Mouse (Mus musculus) stomach, embryonic 14.5 days (tissue): ENCODE measurements around the gene Rab11b. TPM values are rescaled to one million over a fixed set of nuclear protein-coding genes. Genes with fewer than 3 reads are reported as not detected.

Source experiments
- ATAC-seq: fragments of 200-750 bp; cut with Nextera tagmentation; 2 replicates; pipeline ENCODE4 v1.8.0; 2017; ENCODE audit warnings: low read depth, moderate TSS enrichment; ENCODE audit not compliant: insufficient number of reproducible peaks, insufficient read depth, low FRiP score
- H3K27ac ChIP-seq: fragments of 300-500 bp; sonication (generic); 2 replicates; pipeline ENCODE4 v1.5.1; 2014; ENCODE audit warnings: mild to moderate bottlenecking, low read length, moderate library complexity, mixed read lengths
- H3K27me3 ChIP-seq: fragments of 300-500 bp; sonication (generic); 2 replicates; pipeline ENCODE4 v1.6.1; 2014; ENCODE audit warnings: low read length, control low read depth, mixed read lengths; ENCODE audit not compliant: control insufficient read depth, insufficient read depth
- H3K36me3 ChIP-seq: fragments of 300-500 bp; sonication (generic); 2 replicates; pipeline ENCODE4 v1.6.1; 2014; ENCODE audit warnings: mild to moderate bottlenecking, control low read depth, low read length, moderate library complexity, mixed read lengths; ENCODE audit not compliant: control insufficient read depth, insufficient read depth
- H3K4me1 ChIP-seq: fragments of 300-500 bp; sonication (generic); 2 replicates; pipeline ENCODE4 v1.6.1; 2014; ENCODE audit warnings: low read length, control low read depth, mixed read lengths; ENCODE audit not compliant: control insufficient read depth, insufficient read depth
- H3K4me2 ChIP-seq: fragments of 300-500 bp; sonication (generic); replicated peaks from 2 replicates; pipeline ENCODE4 v1.6.1; 2014; ENCODE audit warnings: low read depth, low read length, control low read depth
- H3K4me3 ChIP-seq: fragments of 300-500 bp; sonication (generic); 2 replicates; pipeline ENCODE4 v1.5.1; 2014; ENCODE audit warnings: low read depth, low read length, control low read depth
- H3K9ac ChIP-seq: fragments of 300-500 bp; sonication (generic); replicated peaks from 2 replicates; pipeline ENCODE4 v1.6.1; 2014; ENCODE audit warnings: low read depth, mild to moderate bottlenecking, control low read depth, low read length, moderate library complexity, mixed read lengths
- H3K9me3 ChIP-seq: fragments of 300-500 bp; sonication (generic); 2 replicates; pipeline ENCODE4 v1.6.1; 2016; ENCODE audit warnings: low read depth, low read length, control low read depth; ENCODE audit not compliant: control insufficient read depth
- WGBS: fragments of 180-500 bp; shearing (Covaris S2); extraction: QIAGEN DNeasy Blood & Tissue Kit; methylation state at CpG from one replicate; pipeline ENCODE4 v1.1.7; 2014; 5-methylcytosine and 5-hydroxymethylcytosine counted together
- polyA plus RNA-seq: library from polyadenylated mRNA; unstranded; fragments of >200 nt; fragmentation: Nextera tagmentation; extraction: Ambion mirVana; gene quantifications from 2 replicates; pipeline ENCODE4 v1.2.1, GENCODE M21; 2014

Rab11b gene
- polyA plus RNA-seq, 1 experiment from 2014 or later: 296 TPM

DNA sequence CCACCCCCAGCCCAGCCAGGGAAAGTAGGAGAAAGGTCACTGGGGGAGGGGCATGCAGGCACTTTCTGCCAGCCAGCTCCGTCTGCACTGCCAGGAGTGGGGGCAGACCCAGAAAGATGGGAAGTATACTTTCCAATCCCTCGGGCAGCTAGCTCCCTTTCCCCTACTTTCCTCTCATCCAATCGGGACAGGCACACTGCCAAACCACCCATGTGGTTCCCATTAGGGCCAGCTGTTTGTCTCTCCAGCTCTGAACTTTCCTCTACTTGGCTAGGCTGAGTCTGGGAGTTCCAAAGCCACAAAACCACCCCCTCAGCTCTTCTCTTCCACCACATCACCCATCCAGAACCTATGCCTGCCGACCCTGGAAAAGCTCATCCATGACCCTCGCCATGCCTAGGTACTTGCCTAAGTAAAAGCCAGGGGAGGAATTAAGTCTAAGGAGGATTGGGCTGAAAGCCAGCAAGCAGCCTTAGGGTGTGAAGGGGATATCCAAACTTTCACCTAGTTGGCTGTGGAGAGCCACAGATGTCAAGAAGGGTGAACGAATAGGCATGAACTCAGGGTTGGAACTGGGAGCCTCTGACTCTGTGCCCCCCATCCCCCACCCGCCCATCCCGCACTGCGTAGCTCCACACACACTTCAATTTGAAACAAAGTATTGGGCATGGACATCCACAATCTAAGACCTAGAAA lies 19.1 kb upstream of the Rab11b start:
- WGBS: 29% methylated on average over 9 of the region's 9 CpGs
- Histone ChIP-seq H3K36me3 (peaks cover 8% of the 10 kb centered on the region; the same call in 1 of the 2 replicates), H3K9ac (no peak overlapping the region), H3K4me2 (peak overlapping the region; percentile 89), H3K27ac (peak overlapping the region; percentile 89), H3K4me1 (peaks cover 38% of the 10 kb centered on the region), H3K27me3 (no peaks in the 10 kb centered on the region), H3K4me3 (peak overlapping the region; percentile 42; the same call in 1 of the 2 replicates), H3K9me3 (no peaks in the 10 kb centered on the region)
- peak; percentile 75; the same call in 1 of the 2 replicates for ATAC-seq

DNA sequence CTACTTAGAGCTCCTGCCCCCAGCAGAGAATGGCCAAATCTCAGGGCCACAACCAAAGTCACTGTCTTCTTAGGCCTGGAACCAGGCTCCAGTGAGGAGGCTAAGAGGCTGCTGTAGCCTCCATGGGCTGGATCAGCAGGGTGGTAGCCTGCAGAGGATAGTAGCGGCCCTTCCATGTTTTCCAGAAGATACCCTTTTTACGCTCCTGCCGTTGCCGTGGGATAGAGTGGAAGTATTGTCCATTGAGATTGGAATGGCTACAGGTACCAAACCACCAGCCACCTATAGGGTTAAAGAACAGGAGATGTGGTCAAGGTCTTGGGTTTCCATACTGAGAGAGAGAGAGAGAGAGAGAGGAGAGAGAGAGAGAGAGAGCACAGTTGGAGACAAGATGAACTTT lies 15.0 kb upstream of the Rab11b start:
- no peak overlapping the region for H3K4me2 ChIP-seq
- H3K36me3 ChIP-seq: peaks cover 8% of the 10 kb centered on the region; the same call in 1 of the 2 replicates
- ATAC-seq: no peak
- H3K27ac ChIP-seq: no peak overlapping the region
- no peaks in the 10 kb centered on the region for H3K9me3 ChIP-seq
- no peak overlapping the region for H3K4me3 ChIP-seq
- 97% methylated on average over 4 of the region's 4 CpGs for whole genome bisulfite sequencing
- H3K27me3 ChIP-seq: no peaks in the 10 kb centered on the region
- peaks cover 15% of the 10 kb centered on the region for H3K4me1 ChIP-seq
- H3K9ac ChIP-seq: no peak overlapping the region

DNA sequence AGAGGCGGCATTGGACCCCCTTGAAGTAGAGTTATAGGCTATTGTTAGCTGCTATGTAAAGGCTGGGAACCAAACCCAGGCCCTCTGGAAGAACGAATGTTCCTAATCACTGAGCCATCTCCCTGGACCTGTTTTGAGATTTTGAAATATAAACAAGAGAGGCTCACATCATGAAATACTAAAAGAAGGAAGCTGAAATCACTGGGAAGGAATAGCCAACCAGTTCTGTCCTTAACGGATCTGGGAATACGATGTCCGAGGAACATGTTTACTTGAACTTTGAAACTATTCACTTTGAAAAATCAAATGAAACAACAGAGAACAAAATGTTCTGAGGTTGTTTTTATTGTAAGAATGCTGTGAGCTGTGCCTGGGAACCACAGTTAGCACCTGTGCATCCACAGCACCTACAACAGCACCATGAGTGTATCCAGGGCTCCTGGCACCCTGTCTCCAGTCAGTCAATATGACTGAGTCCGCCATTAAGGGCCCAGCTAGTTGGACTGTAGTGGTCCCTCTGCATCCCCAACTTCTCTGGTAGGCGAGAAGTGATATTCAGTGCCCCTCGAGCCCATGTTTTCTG lies 14.3 kb upstream of the Rab11b start:
- 87% methylated on average over 8 of the region's 8 CpGs for WGBS
- Histone ChIP-seq H3K27ac (no peak overlapping the region), H3K4me3 (no peak overlapping the region), H3K9me3 (no peaks in the 10 kb centered on the region), H3K36me3 (peaks cover 8% of the 10 kb centered on the region; the same call in 1 of the 2 replicates), H3K27me3 (no peaks in the 10 kb centered on the region), H3K9ac (no peak overlapping the region), H3K4me1 (peaks cover 8% of the 10 kb centered on the region), H3K4me2 (no peak overlapping the region)
- no peak for ATAC-seq

DNA sequence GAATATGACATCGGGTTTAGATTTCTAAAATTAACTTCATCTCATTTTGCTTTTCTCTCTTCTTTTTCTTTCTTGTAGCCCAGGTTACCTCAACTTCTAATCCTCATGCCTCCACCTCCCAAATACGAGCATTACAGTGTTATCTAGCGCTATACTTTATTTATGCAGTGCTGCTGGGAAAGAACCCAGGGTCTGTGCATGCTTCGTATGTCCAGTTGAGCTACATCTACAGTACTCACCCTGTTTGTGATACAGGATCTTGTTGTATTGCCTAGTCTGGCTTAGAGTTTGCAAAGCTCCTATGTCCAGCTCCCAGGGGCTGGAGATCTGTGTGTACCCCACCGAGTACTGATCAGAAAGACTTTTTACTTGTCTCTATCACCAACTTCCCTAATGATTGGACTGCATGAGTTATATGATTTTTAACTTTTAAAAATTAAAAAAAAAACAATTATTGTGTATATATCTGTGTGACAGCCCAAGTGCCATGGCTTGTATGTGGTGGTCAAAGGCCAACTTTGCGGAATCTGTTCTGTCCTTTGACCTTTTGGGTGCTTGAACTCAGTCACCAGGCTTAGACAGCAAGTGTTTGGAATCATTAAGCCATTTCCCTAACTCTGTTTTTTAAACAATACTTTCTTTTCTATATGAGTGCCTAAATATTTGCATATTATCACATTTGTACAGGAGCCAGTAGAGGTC lies 13.7 kb upstream of the Rab11b start:
- Histone ChIP-seq H3K9ac (no peak overlapping the region), H3K4me3 (no peak overlapping the region), H3K27ac (no peak overlapping the region), H3K4me1 (peaks cover 5% of the 10 kb centered on the region; the same call in 1 of the 2 replicates), H3K4me2 (no peak overlapping the region), H3K27me3 (no peaks in the 10 kb centered on the region), H3K9me3 (no peaks in the 10 kb centered on the region), H3K36me3 (peaks cover 8% of the 10 kb centered on the region; the same call in 1 of the 2 replicates)
- 87% methylated on average over 6 of the region's 6 CpGs for WGBS
- ATAC-seq: no peak

- H3K27ac ChIP-seq: no peak overlapping the region
- no peaks in the 10 kb centered on the region for H3K27me3 ChIP-seq
- H3K4me2 ChIP-seq: no peak overlapping the region
- no peaks in the 10 kb centered on the region for H3K4me1 ChIP-seq
- no peak overlapping the region for H3K9ac ChIP-seq
- WGBS: 74% methylated on average over 6 of the region's 6 CpGs
- no peaks in the 10 kb centered on the region for H3K9me3 ChIP-seq
- peaks cover 8% of the 10 kb centered on the region; the same call in 1 of the 2 replicates for H3K36me3 ChIP-seq
- no peak overlapping the region for H3K4me3 ChIP-seq
- no peak for ATAC-seq
Observed at GRCm38 (mm10) chr17:33773426-33773825, 13.1 kb upstream of the Rab11b start.

DNA sequence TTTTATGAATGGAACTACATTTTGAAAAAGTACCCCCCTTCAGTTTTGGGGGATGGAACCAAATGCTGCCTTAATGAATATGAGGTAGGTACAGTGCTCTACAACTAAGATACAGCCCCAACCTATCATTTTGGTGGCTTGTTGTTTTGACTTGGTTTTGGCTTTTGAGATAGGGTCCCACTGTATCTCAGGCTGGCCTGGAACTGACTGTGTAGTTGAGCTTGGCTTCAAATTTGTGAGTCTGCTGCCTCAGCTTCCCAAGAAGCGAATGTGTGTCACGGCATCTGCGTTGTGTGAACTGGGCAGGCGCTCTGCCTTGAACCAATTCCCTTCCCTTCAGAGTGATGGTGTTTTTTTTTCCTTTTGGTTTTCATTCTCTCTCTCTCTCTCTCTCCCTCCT lies 11.3 kb upstream of the Rab11b start:
- no peaks in the 10 kb centered on the region for H3K4me1 ChIP-seq
- H3K4me2 ChIP-seq: no peak overlapping the region
- no peaks in the 10 kb centered on the region for H3K9me3 ChIP-seq
- H3K9ac ChIP-seq: no peak overlapping the region
- ATAC-seq: no peak
- H3K27me3 ChIP-seq: no peaks in the 10 kb centered on the region
- WGBS: 89% methylated on average over 4 of the region's 4 CpGs
- peaks cover 1% of the 10 kb centered on the region; the same call in 1 of the 2 replicates for H3K36me3 ChIP-seq
- H3K27ac ChIP-seq: no peak overlapping the region
- no peak overlapping the region for H3K4me3 ChIP-seq

DNA sequence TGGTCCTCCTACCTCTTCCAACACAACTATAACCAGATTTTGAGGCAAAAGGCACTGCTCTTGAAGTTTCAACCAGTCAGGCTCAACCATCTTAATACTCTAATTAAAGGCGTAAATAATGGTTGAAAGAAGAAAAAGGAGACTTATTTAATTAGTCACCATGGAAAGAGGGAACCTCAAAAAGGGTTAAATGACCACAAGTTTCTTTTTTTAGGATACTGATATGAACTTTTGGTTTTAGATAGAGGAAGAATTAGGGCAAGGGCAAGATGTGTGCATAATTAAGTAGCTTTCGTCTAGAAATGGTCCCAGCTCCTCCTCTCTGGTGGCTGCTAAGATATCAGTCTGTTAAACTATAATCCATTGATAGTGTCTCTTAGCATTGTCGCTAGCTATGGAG lies 6.1 kb upstream of the Rab11b start:
- H3K9ac ChIP-seq: no peak overlapping the region
- no peak overlapping the region for H3K4me2 ChIP-seq
- H3K27me3 ChIP-seq: no peaks in the 10 kb centered on the region
- H3K36me3 ChIP-seq: no peaks in the 10 kb centered on the region
- no peaks in the 10 kb centered on the region for H3K9me3 ChIP-seq
- no peak overlapping the region for H3K4me3 ChIP-seq
- WGBS: 80% methylated on average over 3 of the region's 3 CpGs
- ATAC-seq: no peak
- H3K27ac ChIP-seq: no peak overlapping the region
- H3K4me1 ChIP-seq: no peaks in the 10 kb centered on the region

- no peaks in the 10 kb centered on the region for H3K36me3 ChIP-seq
- H3K9ac ChIP-seq: peak overlapping the region; percentile 92
- peak overlapping the region; percentile 65 for H3K4me3 ChIP-seq
- peaks cover 22% of the 10 kb centered on the region; the same call in 1 of the 2 replicates for H3K4me1 ChIP-seq
- H3K4me2 ChIP-seq: peak overlapping the region; percentile 68
- no peaks in the 10 kb centered on the region for H3K9me3 ChIP-seq
- peak overlapping the region; percentile 99 for H3K27ac ChIP-seq
- peak; percentile 83 for ATAC-seq
- 1% methylated on average over 38 of the region's 38 CpGs for WGBS
- H3K27me3 ChIP-seq: no peaks in the 10 kb centered on the region
Observed at GRCm38 (mm10) chr17:33759767-33760254, 519 bp downstream of the Rab11b start.
